Mouse (Mus musculus): Measurements from ENCODE around the gene Gm20532. TPM values are rescaled to one million over a fixed set of nuclear protein-coding genes. Genes with fewer than 3 reads are reported as not detected.
A peak's percentile ranks its signal among the peaks of the same experiment; 100 is the strongest.

The Gm20532 gene
- polyA plus RNA-seq, 1 experiment: not detected

DNA sequence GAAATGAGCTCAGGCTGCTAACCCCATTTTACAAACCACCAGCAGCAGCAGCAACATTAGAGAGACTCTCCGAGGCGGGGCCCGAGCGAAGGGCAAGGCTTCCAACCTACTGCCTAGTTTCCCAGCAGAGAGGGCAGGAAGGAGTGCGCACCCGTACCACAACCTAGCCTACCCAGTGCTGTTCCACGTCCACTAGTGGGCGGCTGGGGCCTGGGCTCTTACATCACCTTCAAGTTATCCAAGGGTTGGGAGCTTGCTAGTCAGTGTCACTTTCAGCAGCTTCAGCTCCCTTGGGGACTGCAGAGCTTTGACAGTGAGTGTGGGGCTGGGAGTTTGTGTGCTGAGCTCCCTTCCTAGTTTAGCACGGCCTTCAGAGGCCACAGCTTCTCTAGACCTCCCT, 15.0 kb upstream of the Gm20532 start:
- Histone ChIP-seq H3K27ac (ENCODE audit: insufficient read depth, low read length) (0 out of 2 replicates have a peak overlapping the region, but pooled peaks have one; percentile 39), H3K4me3 (ENCODE audit: extremely low read depth, insufficient read depth, insufficient read length) (no peak overlapping the region), H3K36me3 (ENCODE audit: control insufficient read depth, insufficient read depth, low read length) (no peaks in the 10 kb centered on the region), H3K4me1 (ENCODE audit: control insufficient read depth, insufficient read depth, insufficient read length) (no peaks in the 10 kb centered on the region), H3K27me3 (ENCODE audit: control insufficient read depth, insufficient read depth, low read length) (no peaks in the 10 kb centered on the region)
- 43% methylated on average over 9 of the region's 9 CpGs for WGBS
- DNase-seq (ENCODE audit: low read depth in 1 of 2, low spot score in 2 of 2): no peak
- TF ChIP-seq POLR2A (IDR thresholded peaks at IDR 0.05; ENCODE audit: low read depth, low read length) (no peak), CTCF (IDR thresholded peaks at IDR 0.05; ENCODE audit: extremely low read depth, insufficient read depth, insufficient read length, insufficient replicate concordance) (no peak)

DNA sequence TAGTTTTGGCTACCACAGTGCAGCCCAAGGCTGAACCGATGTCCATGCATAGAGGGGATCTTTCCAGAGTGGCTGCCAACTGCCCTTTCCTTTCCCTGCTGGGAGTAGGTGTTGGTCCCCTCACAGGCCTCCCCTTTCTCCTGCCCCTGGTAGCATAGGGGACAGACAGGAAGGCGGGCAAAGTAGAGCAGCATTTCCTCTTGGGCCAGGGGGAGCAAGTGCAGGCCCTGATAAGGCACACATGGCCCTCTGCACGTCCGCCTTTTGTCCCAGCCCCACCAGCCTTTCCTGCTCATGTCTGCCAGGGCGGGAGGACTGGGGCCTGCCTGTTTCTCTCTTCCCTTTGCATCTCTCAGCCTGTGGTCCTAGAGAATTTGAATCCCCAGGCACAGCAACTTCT, 14.6 kb upstream of the Gm20532 start:
- no peak for DNase-seq (ENCODE audit: low read depth in 1 of 2, low spot score in 2 of 2)
- Histone ChIP-seq H3K27ac (ENCODE audit: insufficient read depth, low read length) (peak overlapping the region; percentile 50), H3K27me3 (ENCODE audit: control insufficient read depth, insufficient read depth, low read length) (no peaks in the 10 kb centered on the region), H3K36me3 (ENCODE audit: control insufficient read depth, insufficient read depth, low read length) (no peaks in the 10 kb centered on the region), H3K4me3 (ENCODE audit: extremely low read depth, insufficient read depth, insufficient read length) (no peak overlapping the region), H3K4me1 (ENCODE audit: control insufficient read depth, insufficient read depth, insufficient read length) (no peaks in the 10 kb centered on the region)
- WGBS: 43% methylated on average over 5 of the region's 5 CpGs
- TF ChIP-seq CTCF (IDR thresholded peaks at IDR 0.05; ENCODE audit: extremely low read depth, insufficient read depth, insufficient read length, insufficient replicate concordance) (no peak), POLR2A (IDR thresholded peaks at IDR 0.05; ENCODE audit: low read depth, low read length) (no peak)

DNA sequence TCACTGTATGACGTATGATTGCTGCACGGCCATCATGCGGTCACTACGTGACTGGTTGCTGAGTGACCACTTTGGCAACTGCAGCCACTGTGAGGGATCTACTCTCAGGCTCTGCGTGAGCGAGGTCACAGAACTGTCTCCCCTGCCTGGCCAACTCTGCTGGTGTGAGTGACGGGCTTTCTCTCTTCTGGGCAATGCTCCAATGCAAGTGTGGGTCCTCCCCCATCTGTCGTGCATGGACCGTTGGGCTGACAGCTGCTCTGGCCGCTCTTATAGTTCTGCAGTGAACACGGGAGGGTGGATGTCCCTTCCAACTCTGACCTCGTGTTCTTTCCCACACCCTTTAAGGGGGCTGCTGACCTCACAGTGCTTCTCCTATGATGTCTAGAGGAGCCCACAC, 13.0 kb upstream of the Gm20532 start:
- H3K27ac ChIP-seq (ENCODE audit: insufficient read depth, low read length): no peak overlapping the region
- no peaks in the 10 kb centered on the region for H3K4me1 ChIP-seq (ENCODE audit: control insufficient read depth, insufficient read depth, insufficient read length)
- H3K27me3 ChIP-seq (ENCODE audit: control insufficient read depth, insufficient read depth, low read length): no peaks in the 10 kb centered on the region
- no peak for TF ChIP-seq CTCF (IDR thresholded peaks at IDR 0.05; ENCODE audit: extremely low read depth, insufficient read depth, insufficient read length, insufficient replicate concordance)
- TF ChIP-seq POLR2A (IDR thresholded peaks at IDR 0.05; ENCODE audit: low read depth, low read length): no peak
- no peak for DNase-seq (ENCODE audit: low read depth in 1 of 2, low spot score in 2 of 2)
- H3K36me3 ChIP-seq (ENCODE audit: control insufficient read depth, insufficient read depth, low read length): no peaks in the 10 kb centered on the region
- no peak overlapping the region for H3K4me3 ChIP-seq (ENCODE audit: extremely low read depth, insufficient read depth, insufficient read length)
- 33% methylated on average over 12 of the region's 12 CpGs for WGBS

DNA sequence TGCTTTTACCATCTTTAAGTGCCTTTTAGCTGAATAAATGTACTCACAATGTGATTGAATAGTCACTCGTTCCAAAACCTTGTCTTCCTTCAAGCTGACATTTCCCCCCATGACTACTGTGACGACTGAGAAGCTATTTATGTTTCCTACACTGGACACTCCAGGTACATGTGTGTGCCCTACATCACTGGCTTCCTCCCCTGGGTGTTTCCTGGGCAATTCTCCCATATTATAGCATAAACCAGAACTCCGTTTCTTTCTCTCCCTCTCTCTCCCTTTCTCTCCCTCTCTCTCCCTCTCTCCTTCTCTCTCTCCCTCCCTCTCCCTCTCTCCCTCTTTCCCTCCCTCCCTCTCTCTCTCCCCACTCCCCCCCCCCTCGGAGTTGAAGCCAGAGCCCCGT, 12.6 kb upstream of the Gm20532 start:
- Histone ChIP-seq H3K27me3 (ENCODE audit: control insufficient read depth, insufficient read depth, low read length) (no peaks in the 10 kb centered on the region), H3K4me3 (ENCODE audit: extremely low read depth, insufficient read depth, insufficient read length) (no peak overlapping the region), H3K36me3 (ENCODE audit: control insufficient read depth, insufficient read depth, low read length) (no peaks in the 10 kb centered on the region), H3K4me1 (ENCODE audit: control insufficient read depth, insufficient read depth, insufficient read length) (no peaks in the 10 kb centered on the region; the same call in 1 of the 2 replicates), H3K27ac (ENCODE audit: insufficient read depth, low read length) (no peak overlapping the region)
- DNase-seq (ENCODE audit: low read depth in 1 of 2, low spot score in 2 of 2): no peak
- TF ChIP-seq CTCF (IDR thresholded peaks at IDR 0.05; ENCODE audit: extremely low read depth, insufficient read depth, insufficient read length, insufficient replicate concordance): no peak
- TF ChIP-seq POLR2A (IDR thresholded peaks at IDR 0.05; ENCODE audit: low read depth, low read length): no peak
- WGBS: 17% methylated on average over 5 of the region's 5 CpGs

DNA sequence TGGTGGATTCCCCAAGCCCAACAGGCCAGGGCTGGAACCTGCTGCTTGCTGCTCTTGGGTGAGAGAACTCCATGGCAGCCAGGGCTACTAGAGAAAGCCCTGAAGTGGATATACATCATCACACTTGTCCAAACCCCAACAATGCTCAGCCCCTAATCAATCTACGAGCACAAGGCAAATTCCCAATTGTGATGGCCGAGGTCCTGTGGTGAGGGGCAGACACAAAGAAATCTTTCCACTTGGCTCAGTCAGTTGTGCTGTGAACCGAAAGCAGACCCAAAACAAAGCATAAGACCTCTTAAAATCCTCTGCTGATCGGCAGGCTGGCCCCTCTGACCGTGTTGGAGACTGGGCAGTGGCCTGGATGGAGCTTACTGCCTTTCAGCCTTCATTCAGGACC, 11.6 kb upstream of the Gm20532 start:
- Histone ChIP-seq H3K36me3 (ENCODE audit: control insufficient read depth, insufficient read depth, low read length) (no peaks in the 10 kb centered on the region), H3K27me3 (ENCODE audit: control insufficient read depth, insufficient read depth, low read length) (no peaks in the 10 kb centered on the region), H3K27ac (ENCODE audit: insufficient read depth, low read length) (no peak overlapping the region), H3K4me3 (ENCODE audit: extremely low read depth, insufficient read depth, insufficient read length) (no peak overlapping the region), H3K4me1 (ENCODE audit: control insufficient read depth, insufficient read depth, insufficient read length) (no peaks in the 10 kb centered on the region; the same call in 1 of the 2 replicates)
- WGBS: 83% methylated on average over 5 of the region's 5 CpGs
- TF ChIP-seq POLR2A (IDR thresholded peaks at IDR 0.05; ENCODE audit: low read depth, low read length): no peak
- TF ChIP-seq CTCF (IDR thresholded peaks at IDR 0.05; ENCODE audit: extremely low read depth, insufficient read depth, insufficient read length, insufficient replicate concordance): no peak
- no peak for DNase-seq (ENCODE audit: low read depth in 1 of 2, low spot score in 2 of 2)

DNA sequence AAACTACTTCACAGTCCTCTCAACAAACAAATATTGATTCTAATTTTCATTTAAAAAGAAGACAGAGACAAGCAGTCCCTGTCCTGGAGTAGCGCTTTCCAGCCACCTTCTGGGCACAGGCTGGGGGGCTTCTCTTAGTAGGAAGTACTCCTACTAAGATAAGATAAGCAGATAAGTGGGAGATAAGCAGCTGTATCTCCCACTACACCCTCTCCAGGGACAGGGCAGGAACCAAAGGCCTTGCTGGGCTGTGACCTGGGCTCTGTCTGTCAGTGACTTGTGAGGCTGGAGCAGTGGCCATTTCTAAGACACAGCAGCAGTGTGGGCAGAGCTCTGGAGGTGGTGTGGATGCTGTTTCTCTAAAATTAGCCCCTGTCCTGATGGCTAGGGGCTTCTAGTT, 11.1 kb upstream of the Gm20532 start:
- H3K27me3 ChIP-seq (ENCODE audit: control insufficient read depth, insufficient read depth, low read length): no peaks in the 10 kb centered on the region
- 92% methylated on average over 1 of the region's 1 CpGs for WGBS
- no peak overlapping the region for H3K4me3 ChIP-seq (ENCODE audit: extremely low read depth, insufficient read depth, insufficient read length)
- peak overlapping the region; percentile 29 for H3K27ac ChIP-seq (ENCODE audit: insufficient read depth, low read length)
- no peaks in the 10 kb centered on the region for H3K36me3 ChIP-seq (ENCODE audit: control insufficient read depth, insufficient read depth, low read length)
- H3K4me1 ChIP-seq (ENCODE audit: control insufficient read depth, insufficient read depth, insufficient read length): no peaks in the 10 kb centered on the region; the same call in 1 of the 2 replicates
- no peak for DNase-seq (ENCODE audit: low read depth in 1 of 2, low spot score in 2 of 2)
- TF ChIP-seq CTCF (IDR thresholded peaks at IDR 0.05; ENCODE audit: extremely low read depth, insufficient read depth, insufficient read length, insufficient replicate concordance): no peak
- TF ChIP-seq POLR2A (IDR thresholded peaks at IDR 0.05; ENCODE audit: low read depth, low read length): no peak

DNA sequence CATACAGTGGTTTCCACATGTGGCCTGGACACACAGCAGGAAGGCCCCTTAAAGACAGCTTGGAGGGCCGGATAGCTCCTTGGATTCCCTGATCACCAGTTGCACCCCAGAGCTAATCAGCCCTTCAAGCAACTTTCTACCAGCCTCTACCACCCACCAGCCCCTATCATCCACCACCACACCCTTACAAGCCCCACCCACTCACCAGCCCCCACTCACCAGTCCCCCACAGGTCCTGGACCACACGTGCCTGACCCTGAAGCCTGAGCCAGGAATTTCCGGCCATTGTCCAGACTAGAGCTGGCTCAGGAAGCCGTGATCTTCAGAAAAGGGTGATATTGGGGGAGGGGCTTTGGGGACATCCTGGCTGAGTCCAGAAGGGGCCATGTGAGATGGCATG, 10.6 kb upstream of the Gm20532 start:
- H3K27ac ChIP-seq (ENCODE audit: insufficient read depth, low read length): peak overlapping the region; percentile 30
- H3K36me3 ChIP-seq (ENCODE audit: control insufficient read depth, insufficient read depth, low read length): no peaks in the 10 kb centered on the region
- no peak for DNase-seq (ENCODE audit: low read depth in 1 of 2, low spot score in 2 of 2)
- TF ChIP-seq POLR2A (IDR thresholded peaks at IDR 0.05; ENCODE audit: low read depth, low read length): no peak
- no peak for TF ChIP-seq CTCF (IDR thresholded peaks at IDR 0.05; ENCODE audit: extremely low read depth, insufficient read depth, insufficient read length, insufficient replicate concordance)
- 75% methylated on average over 4 of the region's 4 CpGs for WGBS
- H3K4me3 ChIP-seq (ENCODE audit: extremely low read depth, insufficient read depth, insufficient read length): no peak overlapping the region
- H3K4me1 ChIP-seq (ENCODE audit: control insufficient read depth, insufficient read depth, insufficient read length): no peaks in the 10 kb centered on the region; the same call in 1 of the 2 replicates
- no peaks in the 10 kb centered on the region for H3K27me3 ChIP-seq (ENCODE audit: control insufficient read depth, insufficient read depth, low read length)
